In genomic region chr11:99556753-99557152, GRCm38 (mm10) we compare ENCODE assay signal across 19 mouse cellular contexts. TPM values are rescaled to one million over a fixed set of nuclear protein-coding genes. Genes with fewer than 3 reads are reported as not detected.
DNase-seq lines count a peak whose midpoint lies in the region; ATAC-seq and TF ChIP-seq lines count a peak whose summit lies in the region.
"Had no signal": no experiment of that assay in that cellular context is flagged by ENCODE, and none has a peak within 500 bp of the region (broad histone marks: within the 10 kb centered on the region; RNA-seq: fewer than 3 reads in every experiment).

Gene Krtap3-2, minus strand, starts transcription at chr11:99556853.

- H3K4me3 ChIP-seq in kidney, adult 2 months (ENCODE audit: insufficient read depth, low read depth, low read length) = no peak within 1 kb of the TSS
- H3K4me3 ChIP-seq in kidney, embryonic 14.5 days (ENCODE audit: low read length) = no peak within 1 kb of the TSS

- H3K4me2 ChIP-seq in kidney, embryonic 14.5 days (replicated peaks; ENCODE audit: low read depth, low read length) = no peak within 1 kb of the TSS

- no peaks in the 10 kb centered on the region for H3K4me1 ChIP-seq in kidney, adult 2 months (ENCODE audit: control insufficient read depth, insufficient read depth, low read length)
- H3K4me1 ChIP-seq in kidney, embryonic 14.5 days (ENCODE audit: control insufficient read depth, insufficient read depth, low read length) = no peaks in the 10 kb centered on the region

- no peak within 1 kb of the TSS for H3K9ac ChIP-seq in kidney, embryonic 14.5 days (ENCODE audit: low read depth, low read length)

- TF ChIP-seq POLR2A in kidney, adult 2 months (IDR thresholded peaks at IDR 0.05; ENCODE audit: low read depth, low read length) = no peak

- no peaks in the 10 kb centered on the region for H3K9me3 ChIP-seq in kidney, embryonic 14.5 days (ENCODE audit: control insufficient read depth, low read length)

- peak within 1 kb of the TSS; percentile 5; the same call in 1 of the 2 replicates for H3K27ac ChIP-seq in kidney, adult 2 months (ENCODE audit: insufficient read depth, low read depth, low read length)
- H3K27ac ChIP-seq in kidney, embryonic 14.5 days (ENCODE audit: low read depth, low read length) = no peak within 1 kb of the TSS

- no peaks in the 10 kb centered on the region for H3K36me3 ChIP-seq in kidney, adult 2 months (ENCODE audit: control insufficient read depth, insufficient read depth, low read length)
- H3K36me3 ChIP-seq in kidney, embryonic 14.5 days (ENCODE audit: control insufficient read depth, insufficient read depth, low read length) = no peaks in the 10 kb centered on the region
- H3K36me3 ChIP-seq: G1E had no signal

- ATAC-seq in kidney, embryonic 14.5 days (ENCODE audit: low FRiP score, low TSS enrichment) = no peak
- ATAC-seq: activated CD4-positive, CD25-positive, alpha-beta regulatory T cell, adult 4 months; CD4-positive, CD25-positive, alpha-beta regulatory T cell, adult 4 months; Patski had no signal

- TF ChIP-seq CTCF in kidney, adult 2 months (conservative IDR thresholded peaks at IDR 0.05; ENCODE audit: insufficient read depth, insufficient read length, low read depth, low read length) = no peak

- DNase-seq in kidney, adult 2 months = no peak
- DNase-seq: adrenal gland, adult 2 months; adrenal gland, adult 8-10 months; adrenal gland, postnatal 10 days; adrenal gland, postnatal 14 days; adrenal gland, postnatal 25 days; adrenal gland, postnatal 36 days; B cell, adult 2 months; cerebellum, adult 11 months; cerebellum, adult 11-12 months; cerebellum, adult 18-20 months; cerebellum, adult 2 months had no signal

- no peaks in the 10 kb centered on the region for H3K27me3 ChIP-seq in kidney, adult 2 months (replicated peaks; ENCODE audit: control insufficient read depth, insufficient read depth, low read length)
- H3K27me3 ChIP-seq in kidney, embryonic 14.5 days (ENCODE audit: control insufficient read depth, insufficient read depth, low read length) = no peaks in the 10 kb centered on the region
- H3K27me3 ChIP-seq: Patski had no signal

- WGBS in kidney, adult 2 months = 92% methylated on average over 2 of the region's 2 CpGs
- WGBS in kidney, embryonic 14.5 days = 80% methylated on average over 2 of the region's 2 CpGs

RNA-seq across cellular contexts. Expression of gene Krtap3-2, which starts in this region (rescaled TPM):
- polyA plus RNA-seq in kidney, adult 2 months (2012; rRNA removed) = not detected in 2 replicates
- not detected in 2 replicates for polyA plus RNA-seq in kidney, embryonic 14.5 days (2014; fragmentation: Nextera tagmentation; extraction: Ambion mirVana)
- polyA plus RNA-seq: activated CD4-positive, CD25-positive, alpha-beta regulatory T cell, adult 4 months; adrenal gland, adult 2 months; brain, embryonic 14.5 days; C2C12; CD4-positive, CD25-positive, alpha-beta regulatory T cell, adult 4 months; cerebellum, adult 2 months; G1E; Patski had no signal
